Mouse (Mus musculus) kidney, postnatal 10 days (tissue): ENCODE results near the gene Rbm28.
"Not testable (repeated sequence)": the region's sequence is repeated elsewhere in the genome, so short reads cannot be mapped to it uniquely, and the experiment has no call there.

Source experiments
- DNase-seq: peaks from one replicate; pipeline ENCODE4 v3.0.0; 2021; ENCODE audit warnings: mixed read lengths

Gene Rbm28

GRCm38 (mm10) chr6:29193961-29194750, 29.4 kb upstream of the Rbm28 start:
- DNase-seq = peak; percentile 32

- no peak for DNase-seq
Observed at GRCm38 (mm10) chr6:29187936-29188335, 23.1 kb upstream of the Rbm28 start.

- DNase-seq = no peak
Observed at GRCm38 (mm10) chr6:29179843-29180242, 15.0 kb upstream of the Rbm28 start.

- DNase-seq = peak; percentile 76
Observed at GRCm38 (mm10) chr6:29178888-29179658, 14.3 kb upstream of the Rbm28 start, which contains the start of gene Prrt4. Gene Prrt4, minus strand, starts transcription at chr6:29179584.

- no peak for DNase-seq
Observed at GRCm38 (mm10) chr6:29177901-29178879, 13.4 kb upstream of the Rbm28 start.

GRCm38 (mm10) chr6:29175113-29175512, 10.3 kb upstream of the Rbm28 start:
- DNase-seq = no peak

- no peak for DNase-seq
Observed at GRCm38 (mm10) chr6:29174368-29174767, 9.6 kb upstream of the Rbm28 start.

GRCm38 (mm10) chr6:29170952-29171388, 6.2 kb upstream of the Rbm28 start:
- DNase-seq = peak; percentile 88

GRCm38 (mm10) chr6:29170063-29170921, 5.5 kb upstream of the Rbm28 start:
- peak; percentile 31 for DNase-seq

GRCm38 (mm10) chr6:29169675-29170062, 4.9 kb upstream of the Rbm28 start:
- no peak for DNase-seq

GRCm38 (mm10) chr6:29168871-29169270, 4.1 kb upstream of the Rbm28 start:
- no peak for DNase-seq

GRCm38 (mm10) chr6:29166196-29166595, 1.4 kb upstream of the Rbm28 start:
- peak; percentile 58 for DNase-seq

GRCm38 (mm10) chr6:29161291-29161690, 3.5 kb downstream of the Rbm28 start:
- not testable (repeated sequence) for DNase-seq

- DNase-seq = no peak
Observed at GRCm38 (mm10) chr6:29160786-29161185, 4.0 kb downstream of the Rbm28 start.

- DNase-seq = no peak
Observed at GRCm38 (mm10) chr6:29156326-29156725, 8.5 kb downstream of the Rbm28 start.

GRCm38 (mm10) chr6:29150001-29150400, 14.8 kb downstream of the Rbm28 start:
- DNase-seq = no peak

- DNase-seq = no peak
Observed at GRCm38 (mm10) chr6:29147407-29148010, 17.3 kb downstream of the Rbm28 start.

GRCm38 (mm10) chr6:29146641-29147040, 18.2 kb downstream of the Rbm28 start:
- DNase-seq = peak; percentile 65

- peak; percentile 21 for DNase-seq
Observed at GRCm38 (mm10) chr6:29145456-29146307, 19.1 kb downstream of the Rbm28 start.

GRCm38 (mm10) chr6:29144971-29145370, 19.8 kb downstream of the Rbm28 start:
- no peak for DNase-seq
